Mouse (Mus musculus): Measurements from ENCODE around the gene Larp4b. TPM values are rescaled to one million over a fixed set of nuclear protein-coding genes. Genes with fewer than 3 reads are reported as not detected.

Gene Larp4b
- polyA plus RNA-seq, 1 experiment from 2014 or later, result 33.2 TPM

Other genes with a start within 250 kb of the Larp4b start
- 26.4 and 28.3 TPM in 2 replicates for gene Wdr37, start 222.0 kb upstream of the Larp4b start, polyA plus RNA-seq (2015; fragmentation: Nextera tagmentation; extraction: Ambion mirVana)
- gene Idi1, start 208.4 kb upstream of the Larp4b start, polyA plus RNA-seq (2015; fragmentation: Nextera tagmentation; extraction: Ambion mirVana), result 68.6 and 84.7 TPM in 2 replicates
- 0.46 TPM in 1 of 2 replicates, not detected in the other for gene Gm9745, start 145.7 kb upstream of the Larp4b start, polyA plus RNA-seq (2015; fragmentation: Nextera tagmentation; extraction: Ambion mirVana)
- 0.73 and 0.88 TPM in 2 replicates for gene Idi2, start 141.0 kb upstream of the Larp4b start, polyA plus RNA-seq (2015; fragmentation: Nextera tagmentation; extraction: Ambion mirVana)
- gene Gtpbp4, start 97.8 kb upstream of the Larp4b start, polyA plus RNA-seq (2015; fragmentation: Nextera tagmentation; extraction: Ambion mirVana), result 89.1 and 93.2 TPM in 2 replicates
- gene Dip2c, start 182.6 kb downstream of the Larp4b start, polyA plus RNA-seq (2015; fragmentation: Nextera tagmentation; extraction: Ambion mirVana), result 1.7 and 2.0 TPM in 2 replicates